ENCODE assay signal across 8 mouse cellular contexts in the genomic region with DNA sequence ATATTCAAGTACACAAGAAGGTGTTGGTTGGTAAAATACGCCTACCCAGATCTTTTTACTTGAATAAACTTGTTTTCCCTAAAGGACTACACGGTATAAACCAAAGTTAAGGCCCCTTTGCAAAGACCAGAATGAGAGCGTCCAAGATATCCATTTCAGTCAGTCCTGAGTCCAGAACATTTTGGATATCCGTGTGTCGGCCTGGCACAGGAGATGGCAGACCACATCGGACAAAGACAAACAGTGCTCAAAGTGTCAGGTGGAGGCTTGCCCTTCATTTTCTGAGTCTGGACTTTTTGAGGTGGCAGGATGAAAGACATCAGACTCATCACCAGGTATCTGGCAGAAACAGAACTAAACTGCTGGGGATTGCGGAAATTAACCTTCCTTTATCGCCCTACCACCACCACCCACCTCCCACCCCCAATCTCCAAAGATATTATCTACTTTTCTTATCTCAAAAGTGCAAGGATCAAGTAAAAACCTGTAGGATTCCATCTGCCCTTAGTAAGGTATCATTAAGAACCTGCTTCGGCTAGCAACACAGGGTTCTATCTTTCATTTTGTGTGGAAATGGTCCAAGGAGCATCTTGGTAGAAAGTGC. TPM values are rescaled to one million over a fixed set of nuclear protein-coding genes. Genes with fewer than 3 reads are reported as not detected.
DNase-seq lines count a peak whose midpoint lies in the region; ATAC-seq and TF ChIP-seq lines count a peak whose summit lies in the region.

No protein-coding gene starts in this region.

- peak overlapping the region; percentile 94 for H3K9ac ChIP-seq in ES-Bruce4 (ENCODE audit: low read depth, poor library complexity, severe bottlenecking)
- H3K9ac ChIP-seq in heart, embryonic 16.5 days (ENCODE audit: low read length) = peak overlapping the region; percentile 87
- H3K9ac ChIP-seq in liver, postnatal 0 days (replicated peaks) = peak overlapping the region; percentile 96

- H3K4me3 ChIP-seq in heart, embryonic 10.5 days = peak overlapping the region; percentile 85
- H3K4me3 ChIP-seq in ES-Bruce4 (ENCODE audit: low read depth, low read length) = peak overlapping the region; percentile 53
- H3K4me3 ChIP-seq in heart, embryonic 16.5 days (ENCODE audit: low read length) = peak overlapping the region; percentile 84
- H3K4me3 ChIP-seq in liver, postnatal 0 days (ENCODE audit: low read depth, low read length) = peak overlapping the region; percentile 78

- no peaks in the 10 kb centered on the region for H3K36me3 ChIP-seq in heart, embryonic 10.5 days
- H3K36me3 ChIP-seq in ES-Bruce4 (ENCODE audit: control insufficient read depth, insufficient read depth, low read length, poor library complexity, severe bottlenecking) = peaks cover 12% of the 10 kb centered on the region; the same call in 1 of the 2 replicates
- no peaks in the 10 kb centered on the region for H3K36me3 ChIP-seq in heart, embryonic 16.5 days (ENCODE audit: control insufficient read depth, insufficient read depth)
- 0 out of 2 replicates have a peak, but pooled peaks cover 6% of the 10 kb centered on the region for H3K36me3 ChIP-seq in liver, postnatal 0 days (replicated peaks; ENCODE audit: insufficient read depth, low read length)

- no peak for TF ChIP-seq POLR2A in ES-Bruce4 (IDR thresholded peaks at IDR 0.05; ENCODE audit: insufficient read depth, low read length)

- H3K9me3 ChIP-seq in heart, embryonic 10.5 days = no peaks in the 10 kb centered on the region
- no peaks in the 10 kb centered on the region for H3K9me3 ChIP-seq in ES-Bruce4 (replicated peaks; ENCODE audit: control insufficient read depth, insufficient read depth, low read length, poor library complexity, severe bottlenecking)
- H3K9me3 ChIP-seq in heart, embryonic 16.5 days (replicated peaks; ENCODE audit: control insufficient read depth, low read length) = no peaks in the 10 kb centered on the region
- H3K9me3 ChIP-seq in liver, postnatal 0 days (ENCODE audit: low read length) = no peaks in the 10 kb centered on the region

- H3K4me1 ChIP-seq in heart, embryonic 10.5 days = peaks cover 34% of the 10 kb centered on the region
- H3K4me1 ChIP-seq in ES-Bruce4 (ENCODE audit: control insufficient read depth, insufficient read depth, low read length) = no peaks in the 10 kb centered on the region
- H3K4me1 ChIP-seq in heart, embryonic 16.5 days (ENCODE audit: control insufficient read depth, insufficient read depth, low read length) = peaks cover 42% of the 10 kb centered on the region
- peaks cover 9% of the 10 kb centered on the region for H3K4me1 ChIP-seq in liver, postnatal 0 days (ENCODE audit: insufficient read depth)

- no peak for DNase-seq in heart, embryonic 10.5 days (ENCODE audit: low spot score)
- no peak for DNase-seq in heart, adult 18-20 months
- DNase-seq in liver, postnatal 0 days = no peak
- DNase-seq in thymus, postnatal 36 days = no peak
- DNase-seq in urinary bladder, postnatal 36 days (ENCODE audit: low spot score in 2 of 2) = no peak
- DNase-seq in testis, postnatal 14 days (ENCODE audit: low spot score) = no peak

- H3K27me3 ChIP-seq in heart, embryonic 10.5 days (ENCODE audit: insufficient read depth, poor library complexity, severe bottlenecking) = no peaks in the 10 kb centered on the region
- no peaks in the 10 kb centered on the region for H3K27me3 ChIP-seq in ES-Bruce4 (ENCODE audit: control insufficient read depth, insufficient read depth, low read length, poor library complexity, severe bottlenecking)
- no peaks in the 10 kb centered on the region for H3K27me3 ChIP-seq in heart, embryonic 16.5 days (ENCODE audit: control insufficient read depth, insufficient read depth, low read length)
- H3K27me3 ChIP-seq in liver, postnatal 0 days (ENCODE audit: insufficient read depth, low read length) = no peaks in the 10 kb centered on the region

- 48% methylated on average over 9 of the region's 9 CpGs for WGBS in heart, embryonic 10.5 days
- 43% methylated on average over 9 of the region's 9 CpGs for WGBS in heart, embryonic 16.5 days
- WGBS in liver, postnatal 0 days (ENCODE audit: insufficient replicate concordance) = 30% methylated on average over 9 of the region's 9 CpGs

- H3K27ac ChIP-seq in heart, embryonic 10.5 days = peak overlapping the region; percentile 96; the same call in 1 of the 2 replicates
- no peak overlapping the region for H3K27ac ChIP-seq in ES-Bruce4 (ENCODE audit: insufficient read depth, low read length)
- H3K27ac ChIP-seq in heart, embryonic 16.5 days (ENCODE audit: low read length) = no peak overlapping the region
- peak overlapping the region; percentile 96 for H3K27ac ChIP-seq in liver, postnatal 0 days (ENCODE audit: low read depth)

- no peak for TF ChIP-seq EP300 in ES-Bruce4 (IDR thresholded peaks at IDR 0.05; ENCODE audit: insufficient read depth, low read depth, low read length)
- no peak for TF ChIP-seq EP300 in liver, postnatal 0 days (IDR thresholded peaks at IDR 0.05; ENCODE audit: low read depth)

- H3K4me2 ChIP-seq in heart, embryonic 16.5 days (ENCODE audit: low read depth, low read length) = peak overlapping the region; percentile 94
- H3K4me2 ChIP-seq in liver, postnatal 0 days (ENCODE audit: low read depth, low read length) = peak overlapping the region; percentile 78

- TF ChIP-seq CTCF in ES-Bruce4 (IDR thresholded peaks at IDR 0.05; ENCODE audit: low read depth, low read length) = no peak
- no peak for TF ChIP-seq CTCF in liver, postnatal 0 days (IDR thresholded peaks at IDR 0.05; ENCODE audit: low read depth)

- no peak for ATAC-seq in heart, embryonic 16.5 days (replicated peaks; ENCODE audit: extremely low read depth, insufficient read depth, low FRiP score)
- no peak for ATAC-seq in liver, postnatal 0 days

RNA-seq across cellular contexts. Expression of a gene that starts 1.8 kb away (rescaled TPM):
- 37.6 and 48.9 TPM in 2 replicates for polyA plus RNA-seq in heart, embryonic 10.5 days (2016; fragmentation: Nextera tagmentation; extraction: Ambion mirVana)
- total RNA-seq in heart, adult 18-20 months (2021) = 100 to 1,000 TPM; 209 to 231 TPM
- 357 and 371 TPM in 2 replicates for polyA plus RNA-seq in ES-Bruce4 (2011; ENCODE audit: insufficient read depth, insufficient read length, low read depth, missing spikeins)
- polyA plus RNA-seq in heart, embryonic 16.5 days (2015; fragmentation: Nextera tagmentation; extraction: Ambion mirVana) = 30.8 and 41.3 TPM in 2 replicates
- 38.9 and 67.2 TPM in 2 replicates for polyA plus RNA-seq in liver, postnatal 0 days (2015; fragmentation: Nextera tagmentation; extraction: Ambion mirVana)

RNA-seq across cellular contexts. Expression of a gene that starts 33.1 kb away (rescaled TPM):
- polyA plus RNA-seq in heart, embryonic 10.5 days (2016; fragmentation: Nextera tagmentation; extraction: Ambion mirVana) = 0.60 and 1.0 TPM in 2 replicates
- total RNA-seq in heart, adult 18-20 months (2021) = under 1 TPM; 0.30 to 0.41 TPM
- polyA plus RNA-seq in ES-Bruce4 (2011; ENCODE audit: insufficient read depth, insufficient read length, low read depth, missing spikeins) = 0.41 TPM in 1 of 2 replicates, not detected in the other
- polyA plus RNA-seq in heart, embryonic 16.5 days (2015; fragmentation: Nextera tagmentation; extraction: Ambion mirVana) = 0.40 and 0.66 TPM in 2 replicates
- 0.25 and 0.32 TPM in 2 replicates for polyA plus RNA-seq in liver, postnatal 0 days (2015; fragmentation: Nextera tagmentation; extraction: Ambion mirVana)

Comparison
In these comparisons a context has a peak if more than half of its experiments do, and no peak if none do; other contexts are left out.
1. H3K27ac ChIP-seq: peak in heart, embryonic 10.5 days (single experiment) and liver, postnatal 0 days (single experiment); none in ES-Bruce4 (single experiment) and heart, embryonic 16.5 days (single experiment).
2. Peak in every context shown above with its lines, with median percentiles within 50 percentile points of each other: H3K4me3 ChIP-seq and H3K9ac ChIP-seq.